In the genomic region with DNA sequence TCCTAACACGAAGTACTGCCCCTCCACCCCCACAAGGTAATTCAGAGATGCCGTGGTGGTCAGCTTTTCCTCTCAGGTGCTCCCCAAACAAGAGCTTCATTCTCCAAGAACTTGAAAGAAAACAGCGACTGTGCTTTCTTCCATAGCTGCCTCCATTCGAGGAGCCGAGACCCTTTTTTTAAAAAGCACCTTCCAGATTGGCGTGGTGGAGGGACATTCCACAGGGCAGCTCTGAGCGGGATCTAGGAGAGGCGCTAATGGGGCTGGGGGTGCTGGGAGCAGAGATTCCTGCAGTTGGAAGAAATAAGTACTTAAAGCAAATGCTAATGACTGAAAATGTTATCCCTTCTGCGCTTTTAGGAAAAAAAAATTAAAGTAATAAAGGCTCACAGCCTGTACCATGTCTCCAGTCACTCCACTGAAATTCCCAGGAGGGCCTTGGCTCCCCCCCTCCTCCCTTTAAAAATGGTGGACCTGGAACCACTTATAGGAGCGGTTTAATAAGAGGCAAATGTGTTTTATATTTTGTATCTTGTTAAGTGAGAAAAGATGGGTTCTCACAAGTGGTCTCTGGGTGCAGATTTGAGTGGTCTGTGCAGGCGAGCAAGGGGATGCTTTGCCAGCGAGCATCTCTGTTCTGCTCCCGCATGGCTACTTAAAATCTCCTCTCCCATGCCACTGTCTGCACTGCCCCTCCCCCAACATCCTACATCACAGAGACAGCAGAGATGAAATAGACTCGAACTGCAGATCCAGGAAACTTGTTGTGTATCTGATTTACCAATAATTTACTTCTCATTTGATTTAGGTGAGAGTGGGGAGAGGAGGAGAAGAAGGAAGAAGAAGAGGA, we compare ENCODE assay signal across 23 mouse cellular contexts.
DNase-seq lines count a peak whose midpoint lies in the region; ATAC-seq and TF ChIP-seq lines count a peak whose summit lies in the region.
"Had no signal": no experiment of that assay in that cellular context is flagged by ENCODE, and none has a peak within 500 bp of the region (broad histone marks: within the 10 kb centered on the region; RNA-seq: fewer than 3 reads in every experiment).

No protein-coding gene starts in this region.

- peak; percentile 67 for DNase-seq in lung, embryonic 14.5 days
- no peak for DNase-seq in lung, postnatal 25 days (ENCODE audit: low spot score)
- DNase-seq in midbrain, embryonic 14.5 days = peak; percentile 29
- DNase-seq in embryonic facial prominence, embryonic 14.5 days (ENCODE audit: low spot score) = no peak
- peak; percentile 55 for DNase-seq in limb, embryonic 14.5 days (ENCODE audit: low spot score)
- no peak for DNase-seq in cerebellum, postnatal 25 days
- DNase-seq: adrenal gland, postnatal 25 days; cerebellum, postnatal 10 days; forebrain, postnatal 0 days; gastrocnemius, postnatal 25 days; heart, adult 2 months; kidney, adult 8-10 months; kidney, postnatal 25 days; liver had no signal

- no peak overlapping the region for H3K4me3 ChIP-seq in lung, embryonic 14.5 days (ENCODE audit: low read depth, low read length)
- no peak overlapping the region for H3K4me3 ChIP-seq in midbrain, embryonic 14.5 days (replicated peaks; ENCODE audit: low read depth, low read length)
- no peak overlapping the region for H3K4me3 ChIP-seq in midbrain, embryonic 15.5 days
- no peak overlapping the region for H3K4me3 ChIP-seq in embryonic facial prominence, embryonic 14.5 days (ENCODE audit: low read depth, low read length)
- H3K4me3 ChIP-seq in limb, embryonic 14.5 days (replicated peaks; ENCODE audit: low read length) = no peak overlapping the region
- no peak overlapping the region for H3K4me3 ChIP-seq in intestine, embryonic 16.5 days (ENCODE audit: low read length)
- H3K4me3 ChIP-seq: heart, adult 2 months; heart, embryonic 13.5 days; hindbrain, embryonic 13.5 days; layer of hippocampus, adult 2 months; liver, embryonic 15.5 days; midbrain, embryonic 12.5 days; myocyte had no signal

- H3K4me1 ChIP-seq in lung, embryonic 14.5 days (ENCODE audit: insufficient read depth) = no peaks in the 10 kb centered on the region; the same call in 1 of the 2 replicates
- peaks cover 3% of the 10 kb centered on the region; the same call in 1 of the 2 replicates for H3K4me1 ChIP-seq in midbrain, embryonic 14.5 days (ENCODE audit: control insufficient read depth, insufficient read depth, low read length)
- 0 out of 2 replicates have a peak, but pooled peaks cover 3% of the 10 kb centered on the region for H3K4me1 ChIP-seq in midbrain, embryonic 15.5 days
- H3K4me1 ChIP-seq in embryonic facial prominence, embryonic 14.5 days (ENCODE audit: control insufficient read depth, insufficient read depth, low read length) = peaks cover 20% of the 10 kb centered on the region; the same call in 1 of the 2 replicates
- H3K4me1 ChIP-seq in limb, embryonic 14.5 days (ENCODE audit: control insufficient read depth, insufficient read depth, low read length) = peaks cover 21% of the 10 kb centered on the region
- no peaks in the 10 kb centered on the region for H3K4me1 ChIP-seq in intestine, embryonic 16.5 days (ENCODE audit: control insufficient read depth, insufficient read depth, low read length)
- H3K4me1 ChIP-seq: liver, embryonic 15.5 days had no signal

- peak; percentile 65; the same call in 1 of the 2 replicates for ATAC-seq in lung, embryonic 14.5 days (ENCODE audit: insufficient read depth)
- ATAC-seq in midbrain, embryonic 14.5 days (ENCODE audit: low FRiP score, low TSS enrichment) = no peak
- no peak for ATAC-seq in midbrain, embryonic 15.5 days (replicated peaks)
- no peak for ATAC-seq in embryonic facial prominence, embryonic 14.5 days (ENCODE audit: low read depth)
- ATAC-seq in limb, embryonic 14.5 days (ENCODE audit: low FRiP score, low read depth) = peak; percentile 74
- ATAC-seq in intestine, embryonic 16.5 days = no peak
- ATAC-seq: forebrain, postnatal 0 days; inflammation-experienced regulatory T-cells, adult 6 months had no signal

- 39% methylated on average over 14 of the region's 14 CpGs for WGBS in lung, embryonic 14.5 days
- 75% methylated on average over 14 of the region's 14 CpGs for WGBS in midbrain, embryonic 14.5 days
- 66% methylated on average over 14 of the region's 14 CpGs for WGBS in midbrain, embryonic 15.5 days
- WGBS in embryonic facial prominence, embryonic 14.5 days = 33% methylated on average over 14 of the region's 14 CpGs
- 13% methylated on average over 14 of the region's 14 CpGs for WGBS in limb, embryonic 14.5 days
- WGBS in intestine, embryonic 16.5 days = 55% methylated on average over 14 of the region's 14 CpGs

- H3K9me3 ChIP-seq in lung, embryonic 14.5 days (ENCODE audit: low read depth, low read length) = no peaks in the 10 kb centered on the region
- no peaks in the 10 kb centered on the region for H3K9me3 ChIP-seq in midbrain, embryonic 14.5 days (ENCODE audit: control insufficient read depth, low read length)
- H3K9me3 ChIP-seq in midbrain, embryonic 15.5 days = no peaks in the 10 kb centered on the region
- H3K9me3 ChIP-seq in embryonic facial prominence, embryonic 14.5 days (ENCODE audit: control insufficient read depth, low read length) = no peaks in the 10 kb centered on the region
- H3K9me3 ChIP-seq in limb, embryonic 14.5 days (ENCODE audit: control insufficient read depth, low read length) = no peaks in the 10 kb centered on the region
- H3K9me3 ChIP-seq in intestine, embryonic 16.5 days (ENCODE audit: control insufficient read depth, low read length) = no peaks in the 10 kb centered on the region
- H3K9me3 ChIP-seq: heart, embryonic 13.5 days; hindbrain, embryonic 13.5 days; liver, embryonic 15.5 days; midbrain, embryonic 12.5 days had no signal

- H3K9ac ChIP-seq in lung, embryonic 14.5 days = no peak overlapping the region
- H3K9ac ChIP-seq in midbrain, embryonic 14.5 days (replicated peaks; ENCODE audit: low read length) = no peak overlapping the region
- no peak overlapping the region for H3K9ac ChIP-seq in midbrain, embryonic 15.5 days
- no peak overlapping the region for H3K9ac ChIP-seq in embryonic facial prominence, embryonic 14.5 days (ENCODE audit: low read depth, low read length)
- H3K9ac ChIP-seq in limb, embryonic 14.5 days (ENCODE audit: low read depth, low read length, severe bottlenecking) = no peak overlapping the region
- H3K9ac ChIP-seq in intestine, embryonic 16.5 days (ENCODE audit: low read depth, low read length) = no peak overlapping the region
- H3K9ac ChIP-seq: forebrain, postnatal 0 days; heart, embryonic 13.5 days; hindbrain, embryonic 13.5 days; liver, embryonic 15.5 days; midbrain, embryonic 12.5 days had no signal

- no peaks in the 10 kb centered on the region for H3K36me3 ChIP-seq in lung, embryonic 14.5 days (ENCODE audit: insufficient read depth)
- no peaks in the 10 kb centered on the region for H3K36me3 ChIP-seq in midbrain, embryonic 14.5 days (ENCODE audit: control insufficient read depth, insufficient read depth, low read length)
- no peaks in the 10 kb centered on the region for H3K36me3 ChIP-seq in midbrain, embryonic 15.5 days (replicated peaks)
- no peaks in the 10 kb centered on the region for H3K36me3 ChIP-seq in embryonic facial prominence, embryonic 14.5 days (ENCODE audit: control insufficient read depth, insufficient read depth, low read length)
- no peaks in the 10 kb centered on the region for H3K36me3 ChIP-seq in limb, embryonic 14.5 days (ENCODE audit: control insufficient read depth, insufficient read depth, low read length)
- H3K36me3 ChIP-seq in intestine, embryonic 16.5 days (ENCODE audit: control insufficient read depth, insufficient read depth, low read length) = no peaks in the 10 kb centered on the region
- H3K36me3 ChIP-seq: heart, embryonic 13.5 days; hindbrain, embryonic 13.5 days; liver, embryonic 15.5 days; midbrain, embryonic 12.5 days had no signal

- no peak for TF ChIP-seq CTCF in lung, embryonic 14.5 days (IDR thresholded peaks at IDR 0.05; ENCODE audit: low read depth)

- peak overlapping the region; percentile 1 for H3K4me2 ChIP-seq in lung, embryonic 14.5 days
- no peak overlapping the region for H3K4me2 ChIP-seq in midbrain, embryonic 14.5 days (ENCODE audit: low read length)
- no peak overlapping the region for H3K4me2 ChIP-seq in midbrain, embryonic 15.5 days
- peak overlapping the region; percentile 13; the same call in 1 of the 2 replicates for H3K4me2 ChIP-seq in embryonic facial prominence, embryonic 14.5 days (ENCODE audit: low read depth, low read length)
- peak overlapping the region; percentile 32 for H3K4me2 ChIP-seq in limb, embryonic 14.5 days (replicated peaks; ENCODE audit: low read depth, low read length, severe bottlenecking)
- no peak overlapping the region for H3K4me2 ChIP-seq in intestine, embryonic 16.5 days (ENCODE audit: low read depth, low read length)
- H3K4me2 ChIP-seq: heart, embryonic 13.5 days; hindbrain, embryonic 13.5 days; liver, embryonic 15.5 days; midbrain, embryonic 12.5 days had no signal

- H3K27ac ChIP-seq in lung, embryonic 14.5 days (ENCODE audit: low read depth) = no peak overlapping the region
- no peak overlapping the region for H3K27ac ChIP-seq in midbrain, embryonic 14.5 days (replicated peaks; ENCODE audit: low read depth, low read length)
- no peak overlapping the region for H3K27ac ChIP-seq in midbrain, embryonic 15.5 days
- no peak overlapping the region for H3K27ac ChIP-seq in embryonic facial prominence, embryonic 14.5 days (replicated peaks; ENCODE audit: low read depth, low read length)
- peak overlapping the region; percentile 28; the same call in 1 of the 2 replicates for H3K27ac ChIP-seq in limb, embryonic 14.5 days (replicated peaks; ENCODE audit: low read depth, low read length)
- H3K27ac ChIP-seq in intestine, embryonic 16.5 days (ENCODE audit: low read length) = no peak overlapping the region
- H3K27ac ChIP-seq: heart, adult 2 months; heart, embryonic 13.5 days; hindbrain, embryonic 13.5 days; layer of hippocampus, adult 2 months; liver, embryonic 15.5 days; midbrain, embryonic 12.5 days had no signal

- no peaks in the 10 kb centered on the region for H3K27me3 ChIP-seq in lung, embryonic 14.5 days (ENCODE audit: insufficient read depth, low read length)
- H3K27me3 ChIP-seq in midbrain, embryonic 14.5 days (ENCODE audit: control insufficient read depth, insufficient read depth, low read length) = no peaks in the 10 kb centered on the region
- H3K27me3 ChIP-seq in midbrain, embryonic 15.5 days (replicated peaks) = no peaks in the 10 kb centered on the region
- no peaks in the 10 kb centered on the region for H3K27me3 ChIP-seq in embryonic facial prominence, embryonic 14.5 days (replicated peaks; ENCODE audit: control insufficient read depth, insufficient read depth, low read length)
- no peaks in the 10 kb centered on the region for H3K27me3 ChIP-seq in limb, embryonic 14.5 days (ENCODE audit: control insufficient read depth, insufficient read depth, low read length)
- H3K27me3 ChIP-seq in intestine, embryonic 16.5 days (replicated peaks; ENCODE audit: control insufficient read depth, insufficient read depth, low read length) = no peaks in the 10 kb centered on the region
- H3K27me3 ChIP-seq: heart, embryonic 13.5 days; hindbrain, embryonic 13.5 days; liver, embryonic 15.5 days; midbrain, embryonic 12.5 days had no signal

- TF ChIP-seq POLR2A in limb, embryonic 14.5 days (IDR thresholded peaks at IDR 0.05; ENCODE audit: borderline replicate concordance, extremely low read depth, insufficient read depth, insufficient read length) = no peak

Comparison
In these comparisons a context has a peak if more than half of its experiments do, and no peak if none do; other contexts are left out.
1. DNase-seq: peak in lung, embryonic 14.5 days (single experiment), midbrain, embryonic 14.5 days (single experiment) and limb, embryonic 14.5 days (single experiment); none in lung, postnatal 25 days (single experiment), embryonic facial prominence, embryonic 14.5 days (single experiment) and cerebellum, postnatal 25 days (0 of 2).
2. ATAC-seq: peak in lung, embryonic 14.5 days (single experiment) and limb, embryonic 14.5 days (single experiment); none in midbrain, embryonic 14.5 days (single experiment), midbrain, embryonic 15.5 days (single experiment), embryonic facial prominence, embryonic 14.5 days (single experiment) and intestine, embryonic 16.5 days (single experiment).
3. H3K4me2 ChIP-seq: peak in lung, embryonic 14.5 days (single experiment), embryonic facial prominence, embryonic 14.5 days (single experiment) and limb, embryonic 14.5 days (single experiment); none in midbrain, embryonic 14.5 days (single experiment), midbrain, embryonic 15.5 days (single experiment) and intestine, embryonic 16.5 days (single experiment).